Mouse (Mus musculus) bone marrow macrophage, adult 2 months (primary cell): ENCODE results near the gene AY074887.

Experiments used
- CTCF ChIP-seq: IDR thresholded peaks from 2 replicates; pipeline ENCODE4 v1.5.1; 2012; ENCODE audit warnings: low read depth, mild to moderate bottlenecking, low read length, moderate library complexity
- POLR2A ChIP-seq: IDR thresholded peaks from 2 replicates; pipeline ENCODE4 v1.6.1; 2012; ENCODE audit warnings: mild to moderate bottlenecking, low read depth, low read length, borderline replicate concordance

DNA sequence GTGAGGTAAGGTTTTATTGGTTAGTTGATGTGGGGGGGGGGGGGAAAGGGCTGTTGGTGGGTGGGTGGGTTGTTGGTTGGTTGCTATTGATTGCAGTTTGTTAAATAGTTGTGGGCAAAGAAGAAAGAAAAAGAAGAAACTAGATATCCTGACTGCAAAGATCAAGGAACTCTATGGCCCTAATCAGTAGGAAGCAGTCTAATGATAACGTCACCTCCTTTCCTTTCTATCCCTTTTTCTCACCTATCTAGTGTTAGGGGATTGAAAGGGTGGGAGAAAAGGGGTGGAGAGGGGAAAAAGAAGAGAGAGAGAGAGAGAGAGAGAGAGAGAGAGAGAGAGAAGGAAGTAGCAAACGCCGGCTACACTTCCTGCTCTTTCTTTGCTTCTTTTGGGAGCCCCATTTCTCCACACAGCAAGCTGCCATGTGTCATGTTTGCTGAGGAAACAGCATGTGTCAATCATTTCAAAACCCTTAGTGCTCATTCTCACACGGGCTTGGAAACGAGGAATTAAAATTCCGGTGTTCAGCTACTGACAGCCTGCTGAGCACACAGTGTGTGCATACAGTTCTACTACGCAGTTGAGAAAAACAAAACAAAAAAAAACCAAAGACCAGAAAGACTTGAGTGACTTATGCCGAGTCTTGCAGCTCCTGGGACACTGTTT is 19.3 kb upstream of the AY074887 start:
- TF ChIP-seq POLR2A (no peak), CTCF (no peak)
